Mouse (Mus musculus): Measurements from ENCODE around the gene Gnb2. TPM values are rescaled to one million over a fixed set of nuclear protein-coding genes. Genes with fewer than 3 reads are reported as not detected.

Gene Gnb2
- polyA plus RNA-seq, 1 experiment from 2014 or later = 557 TPM

DNA sequence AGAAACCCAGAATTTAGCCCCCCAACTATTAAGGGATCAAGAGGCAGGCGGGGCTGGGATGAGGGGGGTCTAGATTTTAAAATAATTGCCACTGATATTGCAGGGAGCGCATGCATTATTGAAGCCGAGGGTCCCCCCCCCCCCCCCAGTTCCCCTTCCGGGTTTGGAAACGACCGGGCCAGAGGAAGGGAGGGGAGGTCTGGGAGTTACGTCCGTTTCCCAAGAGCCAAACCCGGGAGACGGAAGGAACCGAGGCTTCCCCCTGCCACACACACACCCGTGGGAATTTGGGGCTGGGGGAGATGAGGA is 548 bp downstream of the Gnb2 start:
- Histone ChIP-seq H3K9me3 (ENCODE audit: control insufficient read depth, low read length) (no peaks in the 10 kb centered on the region), H3K9ac (replicated peaks; ENCODE audit: low read depth, low read length) (peak overlapping the region; percentile 93), H3K4me1 (ENCODE audit: control insufficient read depth, insufficient read depth, low read length) (peaks cover 9% of the 10 kb centered on the region; the same call in 1 of the 2 replicates), H3K4me3 (ENCODE audit: low read depth, low read length) (peak overlapping the region; percentile 94), H3K27me3 (ENCODE audit: control insufficient read depth, insufficient read depth, low read length) (no peaks in the 10 kb centered on the region), H3K27ac (ENCODE audit: low read depth, low read length) (peak overlapping the region; percentile 94), H3K36me3 (ENCODE audit: control insufficient read depth, insufficient read depth, low read length) (peaks cover 21% of the 10 kb centered on the region), H3K4me2 (ENCODE audit: low read depth, low read length) (peak overlapping the region; percentile 93)
- ATAC-seq (ENCODE audit: low read depth) = no peak
- WGBS = 0% methylated on average over 10 of the region's 12 CpGs

DNA sequence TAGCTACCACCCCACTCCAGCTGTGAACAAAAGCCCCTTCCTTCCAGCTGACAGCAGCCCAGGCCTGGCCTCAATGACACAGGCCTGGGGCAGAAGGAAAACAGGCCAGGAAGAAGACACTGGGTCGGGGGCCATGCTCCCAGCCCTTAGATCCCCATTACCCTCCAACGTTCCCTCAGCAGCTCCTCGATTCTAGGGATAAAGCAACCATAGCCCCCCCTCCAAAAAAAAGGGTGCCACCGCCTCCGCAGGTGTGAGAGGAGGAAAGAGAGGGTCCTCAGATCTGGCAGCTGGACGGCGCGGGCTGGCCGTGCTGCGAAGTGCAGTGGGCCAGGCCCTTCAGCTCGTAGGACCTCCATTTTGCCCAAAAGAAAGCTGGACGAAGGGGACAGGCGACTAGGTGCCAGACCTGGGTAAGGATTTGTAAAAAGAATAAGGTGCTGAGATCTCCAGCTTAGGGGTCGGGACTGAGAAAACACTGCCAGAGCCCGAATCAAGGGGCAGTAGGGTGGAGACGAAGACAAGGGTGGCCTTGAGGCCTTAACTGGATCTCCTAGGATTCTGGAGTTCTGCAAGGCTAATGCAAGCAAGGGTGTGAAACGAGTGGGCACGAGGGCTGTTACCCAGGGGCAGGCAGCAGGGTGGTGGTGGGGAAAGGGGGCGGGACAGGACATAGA is 1.0 kb downstream of the Gnb2 start:
- H3K9ac ChIP-seq (replicated peaks; ENCODE audit: low read depth, low read length) = peak overlapping the region; percentile 93
- H3K36me3 ChIP-seq (ENCODE audit: control insufficient read depth, insufficient read depth, low read length) = peaks cover 26% of the 10 kb centered on the region
- no peak for ATAC-seq (ENCODE audit: low read depth)
- H3K4me1 ChIP-seq (ENCODE audit: control insufficient read depth, insufficient read depth, low read length) = peaks cover 9% of the 10 kb centered on the region; the same call in 1 of the 2 replicates
- peak overlapping the region; percentile 93 for H3K4me2 ChIP-seq (ENCODE audit: low read depth, low read length)
- H3K27ac ChIP-seq (ENCODE audit: low read depth, low read length) = peak overlapping the region; percentile 94
- H3K9me3 ChIP-seq (ENCODE audit: control insufficient read depth, low read length) = no peaks in the 10 kb centered on the region
- H3K4me3 ChIP-seq (ENCODE audit: low read depth, low read length) = peak overlapping the region; percentile 94
- no peaks in the 10 kb centered on the region for H3K27me3 ChIP-seq (ENCODE audit: control insufficient read depth, insufficient read depth, low read length)
- 1% methylated on average over 18 of the region's 19 CpGs for WGBS

DNA sequence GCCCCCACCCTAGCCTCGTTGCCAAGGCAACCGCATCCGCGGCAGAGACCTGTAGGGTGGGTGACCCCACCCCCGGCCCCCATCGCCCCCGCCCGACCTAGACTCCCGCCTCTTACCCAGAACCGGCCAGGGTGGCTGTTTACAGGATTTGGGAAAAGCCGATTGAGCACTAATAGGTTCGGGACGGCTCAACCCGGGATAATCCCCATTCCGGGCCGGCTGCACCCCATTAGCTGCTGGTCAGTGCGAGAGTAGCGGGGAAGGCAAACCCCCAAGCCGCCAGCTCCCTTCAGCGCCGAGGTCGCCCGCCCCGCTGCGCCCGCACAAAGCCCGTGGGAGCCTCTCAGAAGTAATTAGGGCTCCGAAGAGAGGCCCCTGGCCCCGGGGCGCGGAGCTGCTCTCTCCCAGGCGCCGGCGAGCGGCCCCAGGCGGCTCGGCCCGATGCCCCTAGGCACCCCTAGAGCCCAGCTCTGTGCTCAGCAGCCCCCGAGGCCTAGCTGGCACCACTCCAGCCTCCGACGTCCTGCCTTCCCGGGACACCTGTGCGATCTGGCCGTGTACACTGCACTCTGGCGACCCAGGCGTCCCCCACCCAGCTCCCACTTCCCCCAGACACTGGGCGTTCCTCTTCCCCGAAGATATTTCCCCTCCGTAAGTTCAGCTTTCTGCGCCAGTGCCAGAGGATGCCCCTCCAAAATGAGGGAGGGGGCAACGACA is 1.7 kb downstream of the Gnb2 start:
- peak overlapping the region; percentile 93 for H3K4me2 ChIP-seq (ENCODE audit: low read depth, low read length)
- peak; percentile 26 for ATAC-seq (ENCODE audit: low read depth)
- peaks cover 9% of the 10 kb centered on the region; the same call in 1 of the 2 replicates for H3K4me1 ChIP-seq (ENCODE audit: control insufficient read depth, insufficient read depth, low read length)
- H3K27me3 ChIP-seq (ENCODE audit: control insufficient read depth, insufficient read depth, low read length) = no peaks in the 10 kb centered on the region
- under 1% methylated on average over 46 of the region's 51 CpGs for whole genome bisulfite sequencing
- peak overlapping the region; percentile 94 for H3K27ac ChIP-seq (ENCODE audit: low read depth, low read length)
- H3K9ac ChIP-seq (replicated peaks; ENCODE audit: low read depth, low read length) = peak overlapping the region; percentile 93
- peaks cover 29% of the 10 kb centered on the region for H3K36me3 ChIP-seq (ENCODE audit: control insufficient read depth, insufficient read depth, low read length)
- peak overlapping the region; percentile 94 for H3K4me3 ChIP-seq (ENCODE audit: low read depth, low read length)
- no peaks in the 10 kb centered on the region for H3K9me3 ChIP-seq (ENCODE audit: control insufficient read depth, low read length)

DNA sequence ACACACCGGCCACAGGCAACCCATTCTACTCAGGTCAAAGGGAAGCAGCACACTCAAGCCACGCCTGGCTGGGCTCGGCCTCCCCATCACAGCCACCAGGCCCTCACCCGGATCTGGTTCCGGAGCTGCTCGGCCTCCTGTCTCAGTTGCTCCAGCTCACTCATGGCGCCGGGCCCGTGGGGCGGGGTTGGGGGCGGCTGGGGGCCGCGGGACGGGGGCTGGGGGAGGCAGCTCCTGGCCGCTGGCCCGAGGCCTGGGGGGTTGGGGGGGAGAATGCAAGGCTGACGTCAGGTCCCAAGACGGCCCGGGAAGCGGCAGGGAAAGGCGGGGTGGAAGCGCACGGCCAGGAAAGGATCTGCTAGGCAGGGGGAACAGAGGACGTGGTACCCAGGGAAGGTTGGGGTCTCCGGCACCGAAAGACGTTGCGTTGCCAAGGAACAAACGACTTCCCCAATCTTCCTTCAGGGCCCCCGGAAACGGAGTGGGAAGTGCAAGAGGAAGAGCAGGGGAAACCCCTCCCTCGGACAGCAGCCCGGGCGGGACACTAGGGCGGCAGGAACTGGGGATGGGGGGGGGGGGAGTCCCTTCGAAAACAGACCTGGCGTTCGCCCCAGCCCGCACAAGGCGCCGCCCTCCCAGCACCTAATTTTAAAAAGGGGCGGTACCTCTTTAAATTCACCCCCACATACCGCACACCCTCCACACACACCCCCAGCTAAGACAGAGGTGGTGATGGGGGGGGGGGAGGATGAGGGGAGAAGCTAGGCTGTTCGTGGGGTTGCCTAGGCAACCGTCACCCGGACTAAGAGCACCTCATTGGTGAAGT is 2.5 kb downstream of the Gnb2 start:
- H3K27ac ChIP-seq (ENCODE audit: low read depth, low read length) = peak overlapping the region; percentile 94
- H3K4me1 ChIP-seq (ENCODE audit: control insufficient read depth, insufficient read depth, low read length) = peaks cover 11% of the 10 kb centered on the region; the same call in 1 of the 2 replicates
- H3K9ac ChIP-seq (replicated peaks; ENCODE audit: low read depth, low read length) = peak overlapping the region; percentile 93
- peak overlapping the region; percentile 94 for H3K4me3 ChIP-seq (ENCODE audit: low read depth, low read length)
- no peaks in the 10 kb centered on the region for H3K27me3 ChIP-seq (ENCODE audit: control insufficient read depth, insufficient read depth, low read length)
- no peaks in the 10 kb centered on the region for H3K9me3 ChIP-seq (ENCODE audit: control insufficient read depth, low read length)
- under 1% methylated on average over 45 of the region's 46 CpGs for WGBS
- peaks cover 29% of the 10 kb centered on the region for H3K36me3 ChIP-seq (ENCODE audit: control insufficient read depth, insufficient read depth, low read length)
- peak overlapping the region; percentile 93 for H3K4me2 ChIP-seq (ENCODE audit: low read depth, low read length)
- ATAC-seq (ENCODE audit: low read depth) = peak; percentile 67

DNA sequence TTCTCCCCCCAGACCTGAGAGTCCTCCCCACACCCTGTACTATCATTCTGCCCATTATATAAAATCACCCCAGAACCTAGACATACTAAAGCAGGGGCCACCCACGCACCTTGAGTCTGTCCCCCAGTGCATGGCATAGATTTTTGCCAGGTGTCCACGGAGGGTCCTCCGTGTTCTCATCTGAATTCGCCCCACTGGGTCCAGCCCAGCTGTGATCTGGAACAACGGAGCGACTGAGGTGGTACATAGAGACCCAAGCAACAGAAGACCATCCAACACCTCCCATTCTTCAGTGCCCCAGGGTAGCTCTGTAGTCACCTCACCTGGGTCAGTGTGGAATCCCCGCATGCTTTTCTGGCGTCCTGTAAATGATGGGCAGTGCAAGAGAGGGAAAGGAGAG is 3.2 kb downstream of the Gnb2 start:
- Histone ChIP-seq H3K4me2 (ENCODE audit: low read depth, low read length) (peak overlapping the region; percentile 93), H3K4me3 (ENCODE audit: low read depth, low read length) (peak overlapping the region; percentile 94), H3K36me3 (ENCODE audit: control insufficient read depth, insufficient read depth, low read length) (peaks cover 36% of the 10 kb centered on the region), H3K9ac (replicated peaks; ENCODE audit: low read depth, low read length) (peak overlapping the region; percentile 93), H3K27me3 (ENCODE audit: control insufficient read depth, insufficient read depth, low read length) (no peaks in the 10 kb centered on the region), H3K27ac (ENCODE audit: low read depth, low read length) (peak overlapping the region; percentile 94), H3K4me1 (ENCODE audit: control insufficient read depth, insufficient read depth, low read length) (peaks cover 11% of the 10 kb centered on the region; the same call in 1 of the 2 replicates), H3K9me3 (ENCODE audit: control insufficient read depth, low read length) (no peaks in the 10 kb centered on the region)
- ATAC-seq (ENCODE audit: low read depth) = no peak
- WGBS = 72% methylated on average over 8 of the region's 8 CpGs

DNA sequence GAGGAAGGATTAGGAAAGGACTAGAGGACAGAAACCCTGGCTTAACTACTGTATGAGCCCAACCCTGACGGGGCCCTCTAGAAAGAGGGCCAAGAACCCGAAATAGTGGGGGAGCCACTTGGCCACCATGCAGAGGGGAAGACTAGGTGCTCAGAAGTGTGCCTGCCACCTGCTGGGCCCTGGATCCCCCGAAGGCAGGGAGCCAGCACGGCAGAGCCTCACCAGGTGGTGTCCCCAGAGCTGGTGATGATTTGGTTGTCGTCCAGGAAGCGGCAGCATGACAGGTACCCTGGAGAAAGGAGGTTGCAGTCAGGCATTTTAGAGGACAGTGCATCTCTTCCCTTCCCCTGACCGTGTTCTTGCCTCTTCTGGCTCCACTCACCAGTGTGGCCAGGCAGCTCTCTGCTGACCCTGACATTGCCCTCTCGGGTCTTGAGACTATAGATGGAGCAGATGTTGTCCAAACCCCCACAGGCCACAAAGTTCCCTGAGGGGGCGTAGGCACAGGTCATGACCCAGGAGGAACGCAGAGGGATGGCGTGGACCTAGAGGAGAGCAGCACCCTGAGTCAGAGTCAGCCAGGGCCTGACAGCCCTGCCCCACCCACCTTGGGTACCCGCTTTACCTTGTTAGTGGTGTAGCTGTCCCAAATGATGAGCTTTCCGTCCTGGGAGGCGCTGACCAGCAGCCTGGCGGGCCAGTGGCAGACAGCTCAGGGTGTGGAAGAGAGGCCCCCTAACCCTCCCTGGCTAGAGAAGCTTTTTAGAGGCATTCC is 3.9 kb downstream of the Gnb2 start:
- Histone ChIP-seq H3K4me2 (ENCODE audit: low read depth, low read length) (peak overlapping the region; percentile 93), H3K36me3 (ENCODE audit: control insufficient read depth, insufficient read depth, low read length) (peaks cover 42% of the 10 kb centered on the region), H3K4me1 (ENCODE audit: control insufficient read depth, insufficient read depth, low read length) (peaks cover 11% of the 10 kb centered on the region; the same call in 1 of the 2 replicates), H3K27me3 (ENCODE audit: control insufficient read depth, insufficient read depth, low read length) (no peaks in the 10 kb centered on the region), H3K9ac (replicated peaks; ENCODE audit: low read depth, low read length) (0 out of 2 replicates have a peak overlapping the region, but pooled peaks have one; percentile 13), H3K9me3 (ENCODE audit: control insufficient read depth, low read length) (no peaks in the 10 kb centered on the region), H3K27ac (ENCODE audit: low read depth, low read length) (peak overlapping the region; percentile 28; the same call in 1 of the 2 replicates), H3K4me3 (ENCODE audit: low read depth, low read length) (no peak overlapping the region)
- 70% methylated on average over 15 of the region's 15 CpGs for WGBS
- ATAC-seq (ENCODE audit: low read depth) = no peak

DNA sequence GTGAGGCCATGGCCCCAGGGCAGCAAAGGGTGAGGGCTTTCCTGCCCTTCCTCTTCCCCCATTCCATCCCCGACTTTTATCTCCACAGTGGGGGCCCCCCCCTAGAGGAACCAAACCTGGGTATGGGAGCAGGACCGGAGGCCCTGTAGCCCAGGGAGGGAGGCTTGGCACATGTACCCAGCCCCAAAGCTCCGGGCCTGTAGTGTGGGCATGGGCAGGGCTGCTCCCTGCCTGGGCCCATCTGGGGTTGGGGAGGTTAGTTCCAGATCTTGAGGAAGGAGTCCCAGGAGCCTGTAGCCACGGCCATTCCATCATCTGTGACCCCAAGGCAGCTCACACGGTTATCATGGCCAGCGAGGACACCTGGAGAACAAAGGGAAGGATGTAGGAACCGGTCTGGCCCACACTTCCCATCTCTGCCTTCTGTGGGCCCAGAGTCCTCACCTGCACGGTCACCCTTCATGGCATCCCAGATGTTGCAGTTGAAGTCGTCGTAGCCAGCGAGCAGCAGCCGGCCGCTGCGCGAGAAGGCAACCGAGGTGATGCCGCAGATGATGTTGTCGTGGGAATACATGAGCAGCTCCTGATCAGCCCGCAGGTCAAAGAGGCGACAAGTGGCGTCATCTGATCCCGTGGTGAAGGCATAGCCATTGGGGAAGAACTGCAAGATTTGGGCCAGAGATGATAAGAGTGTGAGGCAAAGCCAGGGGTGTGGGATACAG is 4.9 kb downstream of the Gnb2 start:
- no peak for ATAC-seq (ENCODE audit: low read depth)
- H3K4me3 ChIP-seq (ENCODE audit: low read depth, low read length) = no peak overlapping the region
- H3K27me3 ChIP-seq (ENCODE audit: control insufficient read depth, insufficient read depth, low read length) = no peaks in the 10 kb centered on the region
- 87% methylated on average over 22 of the region's 22 CpGs for WGBS
- no peak overlapping the region for H3K27ac ChIP-seq (ENCODE audit: low read depth, low read length)
- H3K9ac ChIP-seq (replicated peaks; ENCODE audit: low read depth, low read length) = no peak overlapping the region
- H3K4me2 ChIP-seq (ENCODE audit: low read depth, low read length) = no peak overlapping the region
- H3K9me3 ChIP-seq (ENCODE audit: control insufficient read depth, low read length) = no peaks in the 10 kb centered on the region
- H3K4me1 ChIP-seq (ENCODE audit: control insufficient read depth, insufficient read depth, low read length) = peaks cover 11% of the 10 kb centered on the region; the same call in 1 of the 2 replicates
- peaks cover 51% of the 10 kb centered on the region for H3K36me3 ChIP-seq (ENCODE audit: control insufficient read depth, insufficient read depth, low read length)

DNA sequence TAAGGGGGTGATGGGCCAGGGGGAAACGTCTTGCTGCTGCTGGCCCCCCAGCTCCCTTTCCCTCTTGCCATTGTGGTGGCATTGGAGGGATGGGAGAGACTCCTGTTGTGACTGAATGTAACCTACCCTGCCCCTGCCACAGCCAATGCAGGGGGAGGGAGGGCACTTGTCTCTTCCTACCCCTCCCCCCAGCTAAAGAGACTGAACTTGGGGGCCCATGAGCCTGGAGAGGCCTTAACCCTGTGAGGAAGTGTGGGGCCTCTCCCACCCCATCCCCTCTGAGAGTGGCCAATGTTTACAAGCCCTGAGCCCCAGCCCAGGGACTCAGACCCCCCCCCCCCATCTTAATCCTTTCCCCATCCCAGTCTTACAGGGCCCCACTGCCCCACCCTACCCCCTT is 5.9 kb downstream of the Gnb2 start:
- Histone ChIP-seq H3K4me2 (ENCODE audit: low read depth, low read length) (no peak overlapping the region), H3K36me3 (ENCODE audit: control insufficient read depth, insufficient read depth, low read length) (peaks cover 61% of the 10 kb centered on the region), H3K27ac (ENCODE audit: low read depth, low read length) (no peak overlapping the region), H3K27me3 (ENCODE audit: control insufficient read depth, insufficient read depth, low read length) (no peaks in the 10 kb centered on the region), H3K4me3 (ENCODE audit: low read depth, low read length) (no peak overlapping the region), H3K9ac (replicated peaks; ENCODE audit: low read depth, low read length) (no peak overlapping the region), H3K4me1 (ENCODE audit: control insufficient read depth, insufficient read depth, low read length) (peaks cover 11% of the 10 kb centered on the region; the same call in 1 of the 2 replicates), H3K9me3 (ENCODE audit: control insufficient read depth, low read length) (no peaks in the 10 kb centered on the region)
- ATAC-seq (ENCODE audit: low read depth) = no peak
- 33% methylated on average over 1 of the region's 1 CpGs for WGBS

Measured in neural tube, embryonic 14.5 days (tissue).